Mouse (Mus musculus): ENCODE data around the gene Pck1.

DNA sequence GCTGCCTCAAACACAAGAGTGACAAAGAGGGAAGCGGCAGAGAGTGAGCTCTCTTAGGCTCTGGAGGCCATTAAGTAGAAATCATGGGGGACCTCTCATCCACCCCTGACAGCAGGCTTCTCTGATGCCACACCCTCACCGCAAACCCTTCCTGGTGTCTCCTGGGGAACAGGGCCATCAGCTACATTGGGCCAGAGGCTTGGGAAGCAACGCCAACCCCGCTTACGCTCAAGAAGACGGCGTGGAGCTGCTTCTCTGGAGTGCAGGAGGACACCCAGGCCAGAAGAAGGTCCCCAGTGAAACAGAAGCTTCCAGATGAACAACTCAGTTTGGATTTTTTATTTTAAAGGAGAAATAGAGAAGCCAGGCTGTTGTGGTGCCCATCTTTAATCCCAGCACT lies 43.3 kb upstream of the Pck1 start:
- no peak for TF ChIP-seq CTCF (IDR thresholded peaks at IDR 0.05; ENCODE audit: insufficient read depth, low read depth, low read length)
- no peak for TF ChIP-seq POLR2A (IDR thresholded peaks at IDR 0.05; ENCODE audit: insufficient read depth, low read depth, low read length)
